Mouse (Mus musculus) cortical plate, adult 2 months (tissue): ENCODE data around the gene Podn.

Experiments
- CTCF ChIP-seq: fragments of 200-500 bp; IDR thresholded peaks from 2 replicates; pipeline ENCODE4 v1.5.1; 2011; ENCODE audit warnings: mild to moderate bottlenecking, control low read depth, low read length; ENCODE audit not compliant: insufficient read depth; ENCODE audit errors: extremely low read depth
- POLR2A ChIP-seq: fragments of 200-500 bp; IDR thresholded peaks from 2 replicates; pipeline ENCODE4 v1.6.1; 2011; ENCODE audit warnings: mild to moderate bottlenecking, low read length, control low read depth; ENCODE audit not compliant: insufficient read depth; ENCODE audit errors: extremely low read depth

GRCm38 (mm10) chr4:108059601-108060379, 36.5 kb downstream of the Podn start:
- TF ChIP-seq CTCF (no peak), POLR2A (no peak)
